Mouse (Mus musculus) lung, postnatal 4 days (tissue): Measurements from ENCODE around the gene Dnmt3a.

Source experiments
- DNase-seq, 2 experiments: peaks; one replicate each; pipeline ENCODE4 v3.0.0; 2021

Dnmt3a gene

DNA sequence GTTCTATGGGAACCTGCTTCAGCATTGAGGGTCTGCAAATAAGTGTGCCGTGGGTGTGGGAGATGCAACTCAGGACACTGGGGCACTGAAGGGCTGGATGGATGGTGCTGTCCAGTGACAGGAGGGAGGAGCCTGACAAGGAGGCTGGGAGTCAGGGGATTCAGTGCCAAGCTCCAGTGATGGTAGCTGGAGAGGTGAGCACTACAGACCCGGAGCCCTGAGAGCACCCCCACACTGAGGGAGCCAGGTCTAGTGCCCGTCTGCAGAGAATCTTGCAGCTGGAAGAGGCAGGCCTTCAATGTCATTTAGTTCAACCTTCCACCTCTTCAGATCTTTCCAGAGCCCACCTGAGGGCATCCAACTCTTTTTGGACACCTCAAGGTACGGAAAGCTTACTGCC, at the start of gene Dnmt3a:
Gene Dnmt3a (plus strand): TSS at position 156 of the 400 bp plus-strand sequence.
- DNase-seq: no peak

DNA sequence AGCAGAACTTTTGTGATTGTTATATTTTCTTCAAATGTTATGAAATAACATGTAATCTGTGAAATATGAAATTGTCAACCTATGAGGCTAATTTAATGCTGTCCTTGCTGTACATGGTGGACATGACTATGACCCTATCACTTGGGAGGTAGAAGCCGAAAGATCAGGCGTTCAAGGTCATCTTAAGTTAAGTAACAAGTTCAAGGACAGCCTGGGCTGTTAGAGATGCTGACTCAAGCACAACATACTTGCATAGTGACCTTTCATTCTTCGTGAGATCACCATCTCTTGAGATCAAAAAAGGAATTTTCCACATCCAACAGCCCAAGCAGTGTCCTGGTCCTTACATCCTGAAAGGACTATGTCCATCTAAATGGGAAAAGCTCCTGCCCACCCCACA, 49.6 kb upstream of the Dnmt3a start:
- no peak for DNase-seq

DNA sequence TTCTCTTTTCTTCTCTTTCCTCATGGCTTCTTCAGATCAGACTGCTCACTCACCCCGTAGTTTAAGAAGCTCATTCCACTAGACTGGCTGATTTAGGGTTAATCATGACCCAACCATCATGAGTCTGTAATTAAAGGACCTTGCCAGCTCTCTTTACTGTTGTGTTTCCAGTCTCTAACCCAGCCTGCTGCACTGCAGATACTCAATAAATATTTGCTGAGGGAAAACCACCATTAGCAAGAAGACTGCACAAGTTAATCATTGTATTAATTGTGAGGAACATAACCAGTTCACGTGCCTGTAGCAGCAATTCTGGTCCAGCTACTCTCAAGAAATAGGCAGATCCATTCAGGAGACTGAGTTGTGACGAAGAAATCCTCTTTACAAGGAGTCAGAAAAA, 47.7 kb upstream of the Dnmt3a start:
- no peak for DNase-seq

GRCm38 (mm10) chr12:3759419-3759818, 46.4 kb upstream of the Dnmt3a start:
- DNase-seq: peak; percentile 74 to 77

DNA sequence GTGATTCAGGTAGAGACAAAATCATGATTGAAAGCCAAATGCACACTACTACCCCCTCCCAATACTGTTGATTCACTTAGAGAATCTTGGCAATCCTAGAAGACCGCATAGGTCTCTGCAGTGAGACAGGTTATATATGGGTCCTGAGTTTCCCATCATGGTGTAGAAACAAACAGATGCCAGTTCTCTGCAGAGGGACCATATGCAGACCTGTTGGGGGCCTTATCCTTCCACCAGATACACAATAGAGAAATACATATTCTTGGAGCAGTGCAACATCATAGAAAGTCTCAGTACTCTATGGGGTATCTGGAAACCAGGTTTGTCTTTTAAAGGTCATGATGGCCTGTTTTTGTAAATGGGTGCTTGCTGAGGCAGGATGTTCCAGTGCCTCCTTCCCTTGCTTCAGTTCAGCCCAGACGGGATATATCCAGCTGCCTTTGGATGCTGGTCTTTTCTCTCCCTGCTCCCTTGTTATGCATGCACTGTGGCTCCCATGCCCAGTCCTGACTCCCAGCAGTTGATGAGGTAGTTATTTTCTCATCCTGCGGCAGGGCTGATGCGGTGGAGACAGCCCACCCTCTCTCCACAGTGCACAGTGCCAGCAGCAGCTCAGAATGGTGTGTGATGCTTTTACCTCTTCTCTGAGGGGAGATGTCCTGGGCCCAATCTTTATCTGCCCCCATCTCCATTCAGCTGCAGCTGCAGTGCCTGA, 44.8 kb upstream of the Dnmt3a start:
- no peak for DNase-seq

GRCm38 (mm10) chr12:3761591-3762295, 44.1 kb upstream of the Dnmt3a start:
- DNase-seq: no peak

GRCm38 (mm10) chr12:3764191-3764804, 41.5 kb upstream of the Dnmt3a start:
- DNase-seq: no peak

DNA sequence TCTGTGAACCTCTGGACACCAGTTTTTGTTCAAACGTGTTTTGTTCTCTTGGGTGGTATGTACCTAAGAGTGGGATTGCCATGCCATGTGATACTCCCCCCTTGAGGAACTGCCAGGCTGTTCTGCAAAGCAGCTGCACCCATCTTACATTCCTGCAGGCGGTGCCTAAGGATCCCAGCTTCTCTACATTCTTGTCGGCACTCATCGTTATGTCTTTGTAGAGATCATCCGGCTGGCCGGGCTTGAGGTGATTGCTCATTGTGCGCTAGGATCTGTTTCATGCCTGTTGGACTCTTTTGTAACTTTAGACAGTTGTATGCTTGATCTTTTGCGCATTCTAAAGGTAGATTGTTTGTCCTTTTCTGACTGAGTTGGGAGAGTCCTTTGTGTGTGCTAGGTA, 38.4 kb upstream of the Dnmt3a start:
- no peak for DNase-seq

- no peak for DNase-seq
These were observed 37.4 kb upstream of the Dnmt3a start for GRCm38 (mm10) chr12:3768391-3768790.

GRCm38 (mm10) chr12:3770546-3770945, 35.3 kb upstream of the Dnmt3a start:
- no peak for DNase-seq

GRCm38 (mm10) chr12:3771080-3771479, 34.7 kb upstream of the Dnmt3a start:
- DNase-seq: no peak

DNA sequence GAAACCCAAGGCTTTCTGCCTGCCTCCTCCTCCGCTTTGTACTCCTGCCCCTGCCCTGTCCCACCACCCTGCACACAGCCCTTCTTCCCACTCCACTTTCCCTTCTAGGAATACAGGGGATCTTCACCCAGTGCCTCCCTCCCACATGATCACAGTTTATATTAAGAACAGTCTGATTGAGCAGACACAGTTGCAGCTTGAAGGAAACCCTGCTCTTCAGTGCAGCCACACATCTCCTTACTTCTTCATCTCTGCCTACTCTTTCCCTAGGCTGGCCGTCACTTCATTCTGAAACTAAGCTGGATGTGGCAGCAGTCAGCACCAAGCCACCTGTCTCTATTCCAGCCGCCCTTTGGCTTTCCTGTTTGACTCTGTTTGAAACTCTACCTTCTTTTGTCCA, 32.2 kb upstream of the Dnmt3a start:
- DNase-seq: no peak

DNA sequence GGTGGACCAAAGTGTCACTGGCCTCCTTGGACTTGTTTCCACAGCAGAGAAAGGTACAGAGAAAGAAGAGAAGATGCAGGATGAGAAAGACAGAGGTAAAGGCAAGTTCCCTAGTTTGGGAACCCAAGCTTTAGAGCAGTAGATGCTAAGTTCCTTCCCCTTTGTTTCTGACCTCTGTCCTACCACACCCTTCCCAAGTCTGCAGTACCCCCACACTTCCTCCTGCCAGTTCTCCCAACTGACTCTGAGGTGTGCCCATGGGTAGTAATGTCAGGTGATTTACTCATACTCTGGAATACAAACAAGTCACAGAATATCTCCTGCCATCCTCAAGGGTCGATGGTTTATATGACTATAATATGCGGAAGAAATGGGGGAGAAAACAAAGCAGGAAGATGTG, 29.8 kb upstream of the Dnmt3a start:
- no peak for DNase-seq

GRCm38 (mm10) chr12:3777682-3778081, 28.1 kb upstream of the Dnmt3a start:
- no peak for DNase-seq

GRCm38 (mm10) chr12:3778286-3778685, 27.5 kb upstream of the Dnmt3a start:
- no peak for DNase-seq

DNA sequence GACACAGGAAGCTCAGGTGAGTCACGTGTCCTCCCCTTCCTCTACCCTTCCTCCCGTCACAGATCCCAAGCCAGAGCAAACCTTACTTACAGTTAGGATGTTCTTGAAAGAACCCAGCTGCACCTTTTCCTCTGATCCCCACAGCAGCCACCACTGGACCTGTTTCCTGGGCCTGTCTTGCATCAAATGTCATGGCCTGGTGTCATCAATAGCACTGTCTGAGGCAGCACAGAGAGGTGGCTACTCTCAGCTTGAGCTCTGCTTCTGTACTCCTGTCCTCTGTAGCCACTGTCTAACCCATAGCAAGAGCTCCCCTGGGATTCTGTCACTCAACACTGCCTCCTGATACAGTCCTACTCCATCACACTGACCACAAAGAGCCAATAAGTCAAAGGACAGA, 26.2 kb upstream of the Dnmt3a start:
- DNase-seq: no peak

GRCm38 (mm10) chr12:3780405-3780891, 25.4 kb upstream of the Dnmt3a start:
- DNase-seq: peak; percentile 75 to 85

- DNase-seq: peak in 1 of 2 experiments; percentile 47
These were observed 24.8 kb upstream of the Dnmt3a start for GRCm38 (mm10) chr12:3780931-3781471.

DNA sequence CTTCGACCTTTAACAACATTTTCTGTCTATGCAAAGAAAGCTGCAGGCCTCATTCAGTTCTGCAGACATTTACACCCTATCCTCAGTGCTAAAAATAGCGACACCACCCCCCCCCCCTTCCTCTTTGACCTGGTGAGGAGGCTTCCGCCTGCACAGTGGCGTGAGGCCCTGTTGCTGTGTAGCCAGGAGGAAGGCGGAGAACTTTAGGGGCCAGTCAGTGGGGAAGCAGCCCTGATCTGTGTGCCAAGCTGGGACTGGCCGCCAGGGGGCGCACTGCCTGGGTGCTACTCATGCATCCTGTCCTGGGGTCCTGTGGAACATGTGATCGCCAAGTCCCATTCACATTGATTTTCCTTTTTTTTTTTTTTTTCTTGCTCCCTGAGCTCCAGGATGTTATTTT, 24.3 kb upstream of the Dnmt3a start:
- peak; percentile 96 to 97 for DNase-seq

DNA sequence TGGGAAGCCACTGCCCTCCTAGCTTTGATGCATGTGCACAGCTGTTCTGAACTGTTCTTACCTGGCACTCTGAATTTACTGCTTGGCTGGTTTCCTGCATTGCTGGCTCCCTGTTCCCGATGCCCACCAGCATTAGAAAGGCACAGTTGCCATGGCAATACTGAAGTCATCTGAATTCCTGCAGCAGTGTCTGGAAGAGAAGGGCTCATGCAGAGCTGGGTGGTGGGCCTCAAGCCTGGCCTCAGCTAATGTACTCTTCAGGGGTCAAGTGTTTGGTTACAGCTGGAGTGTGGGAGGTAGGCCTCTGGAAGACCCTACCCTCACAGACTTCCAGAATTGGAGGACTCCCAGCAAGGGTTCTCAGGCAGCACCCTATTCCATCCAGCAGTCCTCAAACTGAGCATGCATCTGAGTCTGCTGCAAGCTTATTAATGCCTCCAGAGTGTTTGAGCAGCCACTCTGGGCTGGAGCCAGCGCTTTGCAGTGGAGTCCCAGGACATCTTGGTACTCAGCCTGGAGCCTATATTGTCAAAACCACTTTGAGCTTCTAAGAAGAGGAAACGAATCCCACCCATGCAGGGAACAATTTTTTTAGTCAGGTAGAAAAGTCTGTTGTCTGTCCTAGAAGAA, 22.5 kb upstream of the Dnmt3a start:
- DNase-seq: no peak

- no peak for DNase-seq
These were observed 21.5 kb upstream of the Dnmt3a start for GRCm38 (mm10) chr12:3784258-3784657.

- DNase-seq: no peak
These were observed 21.1 kb upstream of the Dnmt3a start for GRCm38 (mm10) chr12:3784729-3785128.

DNA sequence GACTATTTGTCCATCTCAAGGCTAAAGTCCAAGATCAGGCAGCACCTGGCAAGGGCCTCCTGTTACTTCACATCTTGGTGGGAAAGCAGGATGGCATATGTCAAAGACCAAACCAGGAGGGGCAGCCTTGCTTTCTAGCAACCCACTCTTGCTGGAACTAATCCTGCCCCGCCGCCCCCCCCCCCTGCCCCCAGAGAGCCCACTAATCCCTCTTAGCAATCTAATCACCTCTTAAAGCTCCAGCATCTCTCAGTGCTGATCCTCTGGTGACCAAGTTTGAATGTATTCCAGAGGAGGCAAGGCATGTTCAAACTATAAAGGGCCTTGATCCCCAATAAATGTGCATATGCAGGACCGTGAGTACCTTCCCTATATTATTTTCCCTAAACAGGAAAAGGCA, 18.8 kb upstream of the Dnmt3a start:
- no peak for DNase-seq
